Mouse (Mus musculus) CH12.LX (cell line): ENCODE measurements around the gene Ctcf. TPM values are rescaled to one million over a fixed set of nuclear protein-coding genes. Genes with fewer than 3 reads are reported as not detected.

Experiments
- DNase-seq: peaks from one replicate; pipeline ENCODE4 v3.0.0-alpha.2; 2013; ENCODE audit errors: extremely low read depth
- H3K27ac ChIP-seq: 2 replicates; pipeline ENCODE4 v1.5.1; 2012; ENCODE audit warnings: low read depth, mild to moderate bottlenecking, control low read depth, moderate library complexity; ENCODE audit not compliant: insufficient read depth
- H3K27me3 ChIP-seq: replicated peaks from 2 replicates; pipeline ENCODE3; 2012; ENCODE audit warnings: inconsistent platforms
- H3K36me3 ChIP-seq, 2 experiments: replicated peaks in 1 of 2; 2 replicates each; pipeline versions ENCODE3 to v1.6.1; 2012; ENCODE audit warnings: inconsistent platforms in 1 of 2, low read length in 1 of 2, mild to moderate bottlenecking in 1 of 2, mixed read lengths in 1 of 2, moderate library complexity in 1 of 2; ENCODE audit not compliant: control insufficient read depth in 1 of 2, insufficient read depth in 1 of 2
- H3K4me1 ChIP-seq, 2 experiments: 2 replicates each; pipeline ENCODE4 v1.6.1; 2012; ENCODE audit warnings: inconsistent platforms in 1 of 2, moderate library complexity in 1 of 2; ENCODE audit not compliant: insufficient read depth in 2 of 2, control insufficient read depth in 1 of 2
- H3K4me2 ChIP-seq: 2 replicates; pipeline ENCODE4 v1.6.1; 2012; ENCODE audit warnings: low read depth, mild to moderate bottlenecking, control low read depth; ENCODE audit not compliant: poor library complexity, insufficient read depth, severe bottlenecking
- H3K4me3 ChIP-seq, 3 experiments: fragments of 150-350 bp in 1 of 3; sonication (generic) in 1 of 3; replicated peaks in 1 of 3; 2 replicates each; pipeline versions ENCODE3 to v1.5.1; 2011 to 2012; ENCODE audit warnings: low read depth in 2 of 3, low read length in 2 of 3, mild to moderate bottlenecking in 2 of 3, moderate library complexity in 2 of 3, control low read depth in 1 of 3, improper control_type of control experiment in 1 of 3, inconsistent platforms in 1 of 3, mixed read lengths in 1 of 3; ENCODE audit not compliant: poor library complexity in 1 of 3
- H3K79me2 ChIP-seq: replicated peaks from 2 replicates; pipeline ENCODE4 v1.6.1; 2012; ENCODE audit warnings: mild to moderate bottlenecking, moderate library complexity; ENCODE audit not compliant: control insufficient read depth, poor library complexity, insufficient read depth, severe bottlenecking; ENCODE audit errors: extremely low read depth
- H3K9ac ChIP-seq: 2 replicates; pipeline ENCODE4 v1.6.1; 2012; ENCODE audit warnings: low read depth, mild to moderate bottlenecking, control low read depth, moderate library complexity; ENCODE audit not compliant: insufficient read depth
- H3K9me3 ChIP-seq: replicated peaks from 2 replicates; pipeline ENCODE3; 2012; ENCODE audit warnings: low read length, inconsistent platforms, mixed read lengths
- BHLHE40 ChIP-seq: IDR thresholded peaks from 2 replicates; pipeline ENCODE4 v1.6.1; 2011; ENCODE audit warnings: mild to moderate bottlenecking, low read depth, low read length, improper control_type of control experiment
- CHD1 ChIP-seq: IDR thresholded peaks from 2 replicates; pipeline ENCODE4 v1.6.1; 2012; ENCODE audit warnings: low read depth, low read length, improper control_type of control experiment, inconsistent platforms
- CTCF ChIP-seq, 2 experiments: IDR thresholded peaks in 1 of 2; conservative IDR thresholded peaks in 1 of 2; 2 replicates each; pipeline ENCODE4 v1.5.1; 2011 to 2012; ENCODE audit warnings: low read depth in 2 of 2, low read length in 2 of 2, improper control_type of control experiment in 1 of 2, inconsistent platforms in 1 of 2, mild to moderate bottlenecking in 1 of 2, moderate library complexity in 1 of 2
- ELF1 ChIP-seq: IDR thresholded peaks from 2 replicates; pipeline ENCODE4 v1.6.1; 2014; ENCODE audit warnings: low read depth, mild to moderate bottlenecking, inconsistent platforms, low read length, improper control_type of control experiment
- EP300 ChIP-seq: IDR thresholded peaks from 2 replicates; pipeline ENCODE4 v1.6.1; 2011; ENCODE audit warnings: low read length, improper control_type of control experiment
- ETS1 ChIP-seq: conservative IDR thresholded peaks from 2 replicates; pipeline ENCODE4 v1.6.1; 2012; ENCODE audit warnings: low read depth, mild to moderate bottlenecking, inconsistent platforms, low read length, improper control_type of control experiment, moderate library complexity
- GABPA ChIP-seq: IDR thresholded peaks from 2 replicates; pipeline ENCODE4 v1.6.1; 2012; ENCODE audit warnings: low read depth, low read length, improper control_type of control experiment, inconsistent platforms; ENCODE audit not compliant: insufficient replicate concordance
- HCFC1 ChIP-seq: IDR thresholded peaks from 2 replicates; pipeline ENCODE4 v1.6.1; 2012; ENCODE audit warnings: low read depth, mild to moderate bottlenecking, inconsistent platforms, low read length, improper control_type of control experiment
- IRF4 ChIP-seq: IDR thresholded peaks from 2 replicates; pipeline ENCODE4 v1.6.1; 2014; ENCODE audit warnings: low read depth, mild to moderate bottlenecking, inconsistent platforms, low read length, improper control_type of control experiment
- JUN ChIP-seq: IDR thresholded peaks from 2 replicates; pipeline ENCODE4 v1.6.1; 2011; ENCODE audit warnings: low read depth, mild to moderate bottlenecking, low read length, improper control_type of control experiment, moderate library complexity; ENCODE audit not compliant: insufficient read depth
- JUND ChIP-seq: conservative IDR thresholded peaks from 2 replicates; pipeline ENCODE4 v1.6.1; 2011; ENCODE audit warnings: low read depth, low read length, improper control_type of control experiment
- MAX ChIP-seq: IDR thresholded peaks from 2 replicates; pipeline ENCODE4 v1.6.1; 2011; ENCODE audit warnings: low read length, improper control_type of control experiment
- MAZ ChIP-seq: IDR thresholded peaks from 2 replicates; pipeline ENCODE4 v1.6.1; 2012; ENCODE audit warnings: low read depth, mild to moderate bottlenecking, inconsistent platforms, low read length, improper control_type of control experiment, moderate library complexity
- MXI1 ChIP-seq: IDR thresholded peaks from 2 replicates; pipeline ENCODE4 v1.6.1; 2011; ENCODE audit warnings: mild to moderate bottlenecking, low read depth, low read length, improper control_type of control experiment
- MYC ChIP-seq: IDR thresholded peaks from 2 replicates; pipeline ENCODE4 v1.6.1; 2011; ENCODE audit warnings: low read depth, mild to moderate bottlenecking, improper control_type of control experiment, low read length
- PAX5 ChIP-seq: IDR thresholded peaks from 2 replicates; pipeline ENCODE4 v1.6.1; 2012; ENCODE audit warnings: low read length, inconsistent platforms, mixed read lengths
- POLR2A ChIP-seq: IDR thresholded peaks from 2 replicates; pipeline ENCODE4 v1.6.1; 2011; ENCODE audit warnings: low read depth, mild to moderate bottlenecking, improper control_type of control experiment, low read length
- POLR2AphosphoS2 ChIP-seq: IDR thresholded peaks from 2 replicates; pipeline ENCODE4 v1.6.1; 2011; ENCODE audit warnings: low read depth, low read length, improper control_type of control experiment
- RAD21 ChIP-seq: IDR thresholded peaks from 2 replicates; pipeline ENCODE4 v1.6.1; 2011; ENCODE audit warnings: low read depth, mild to moderate bottlenecking, low read length, improper control_type of control experiment, moderate library complexity
- SIN3A ChIP-seq: IDR thresholded peaks from 2 replicates; pipeline ENCODE4 v1.6.1; 2012; ENCODE audit warnings: low read length, improper control_type of control experiment, inconsistent platforms
- TCF12 ChIP-seq: IDR thresholded peaks from 2 replicates; pipeline ENCODE4 v1.6.1; 2014; ENCODE audit warnings: low read depth, mild to moderate bottlenecking, inconsistent platforms, low read length, improper control_type of control experiment
- UBTF ChIP-seq: IDR thresholded peaks from 2 replicates; pipeline ENCODE4 v1.6.1; 2012; ENCODE audit warnings: low read depth, mild to moderate bottlenecking, inconsistent platforms, low read length, improper control_type of control experiment, moderate library complexity
- USF1 ChIP-seq: IDR thresholded peaks from 2 replicates; pipeline ENCODE4 v1.6.1; 2014; ENCODE audit warnings: low read depth, mild to moderate bottlenecking, inconsistent platforms, low read length, improper control_type of control experiment
- ZC3H11A ChIP-seq: IDR thresholded peaks from 2 replicates; pipeline ENCODE4 v1.6.1; 2012; ENCODE audit warnings: low read depth, mild to moderate bottlenecking, inconsistent platforms, low read length, improper control_type of control experiment
- ZKSCAN1 ChIP-seq: IDR thresholded peaks from 2 replicates; pipeline ENCODE4 v1.6.1; 2012; ENCODE audit warnings: low read depth, inconsistent platforms, low read length, improper control_type of control experiment, borderline replicate concordance
- ZMIZ1 ChIP-seq: IDR thresholded peaks from 2 replicates; pipeline ENCODE4 v1.6.1; 2012; ENCODE audit warnings: low read depth, mild to moderate bottlenecking, inconsistent platforms, low read length, improper control_type of control experiment
- ZNF384 ChIP-seq: IDR thresholded peaks from 2 replicates; pipeline ENCODE4 v1.6.1; 2012; ENCODE audit warnings: low read depth, low read length, improper control_type of control experiment, inconsistent platforms
- dilution Hi-C: fragments of 300-500 bp; cut with MboI; formaldehyde crosslinking; loops from 2 replicates; pipeline ENCODE4 v1.14.3; 2020; ENCODE audit warnings: low sequenced_read_pairs; ENCODE audit not compliant: extremely low pct_unique_long_range_greater_than_20kb, extremely low pct_ligation_motif_present
- in situ Hi-C: fragments of 300-500 bp; cut with MboI; formaldehyde crosslinking; loops from 3 replicates; pipeline ENCODE4 v1.14.3; 2019; ENCODE audit warnings: low sequenced_read_pairs, low pct_ligation_motif_present, low pct_unique_long_range_greater_than_20kb, mixed read lengths
- polyA plus RNA-seq: library from polyadenylated mRNA; unstranded; fragments of >175 nt; gene quantifications from 2 replicates; pipeline ENCODE4 v1.2.1, GENCODE M21; 2012; ENCODE audit warnings: low read depth; ENCODE audit not compliant: insufficient read length
- total RNA-seq, 2 experiments: library from RNA; depleted of rRNA; stranded (reverse); fragments of 300-350 nt in 1 of 2; fragments of >200 nt in 1 of 2; gene quantifications; 2 replicates each; pipeline ENCODE4 v1.2.3; 2012 to 2014

Gene Ctcf
- total and polyA plus RNA-seq, 3 experiments = 42.3 to 97.9 (median 52.4) TPM

- Histone ChIP-seq H3K79me2 (peaks cover 4% of the 10 kb centered on the region), H3K36me3 (peaks cover 12 to 20% of the 10 kb centered on the region in 2 experiments), H3K4me2 (peak overlapping the region; percentile 64; the same call in 1 of the 2 replicates), H3K9ac (peak overlapping the region; percentile 75; the same call in 1 of the 2 replicates), H3K9me3 (no peaks in the 10 kb centered on the region), H3K27ac (peak overlapping the region; percentile 53), H3K27me3 (no peaks in the 10 kb centered on the region), H3K4me3 (no peak overlapping the region), H3K4me1 (peaks cover 17 to 80% of the 10 kb centered on the region in 2 experiments)
- in situ Hi-C loops = no loop called here
- dilution Hi-C loops = no loop called here
- no peak for TF ChIP-seq JUN
- TF ChIP-seq RAD21 = no peak
- TF ChIP-seq BHLHE40 = no peak
- no peak for TF ChIP-seq ZC3H11A
- TF ChIP-seq MYC = no peak
- no peak for TF ChIP-seq MAZ
- no peak for TF ChIP-seq HCFC1
- TF ChIP-seq EP300 = no peak
- no peak for TF ChIP-seq SIN3A
- TF ChIP-seq USF1 = no peak
- TF ChIP-seq CTCF (conservative IDR thresholded peaks at IDR 0.05 in 1 of 2, IDR thresholded peaks at IDR 0.05 in 1 of 2; ENCODE audit: low read depth in 2 of 2, low read length in 2 of 2) = no peak
- no peak for TF ChIP-seq ZKSCAN1
- no peak for TF ChIP-seq TCF12
- no peak for TF ChIP-seq MAX
- TF ChIP-seq ZNF384 = no peak
- no peak for TF ChIP-seq ZMIZ1
- TF ChIP-seq GABPA = no peak
- no peak for TF ChIP-seq POLR2A
- no peak for TF ChIP-seq ETS1
- TF ChIP-seq MXI1 = no peak
- no peak for DNase-seq
Observed at GRCm38 (mm10) chr8:105624831-105625230, 11.5 kb upstream of the Ctcf start.

GRCm38 (mm10) chr8:105626086-105626485 lies 10.3 kb upstream of the Ctcf start:
- in situ Hi-C loops = no loop called here
- dilution Hi-C loops = no loop called here

More at GRCm38 (mm10) chr8:105626086-105626485, 10.3 kb upstream of the Ctcf start:
- Histone ChIP-seq H3K4me3 (no peak overlapping the region), H3K79me2 (peaks cover 4% of the 10 kb centered on the region), H3K36me3 (peaks cover 4 to 11% of the 10 kb centered on the region in 2 experiments), H3K9ac (no peak overlapping the region), H3K4me2 (no peak overlapping the region), H3K27me3 (no peaks in the 10 kb centered on the region), H3K4me1 (peaks cover 19 to 91% of the 10 kb centered on the region in 2 experiments), H3K9me3 (no peaks in the 10 kb centered on the region)
- no peak for DNase-seq
- TF ChIP-seq JUND = no peak
- TF ChIP-seq MXI1 = no peak
- TF ChIP-seq USF1 = no peak
- no peak for TF ChIP-seq CHD1
- no peak for TF ChIP-seq GABPA
- no peak for TF ChIP-seq PAX5
- TF ChIP-seq HCFC1 = no peak
- no peak for TF ChIP-seq ETS1
- no peak for TF ChIP-seq CTCF (conservative IDR thresholded peaks at IDR 0.05 in 1 of 2, IDR thresholded peaks at IDR 0.05 in 1 of 2; ENCODE audit: low read depth in 2 of 2, low read length in 2 of 2)
- no peak for TF ChIP-seq UBTF
- TF ChIP-seq ELF1 = no peak
- no peak for TF ChIP-seq ZNF384
- TF ChIP-seq POLR2A = no peak
- no peak for TF ChIP-seq POLR2AphosphoS2
- no peak for TF ChIP-seq IRF4
- TF ChIP-seq ZKSCAN1 = no peak
- TF ChIP-seq MAZ = no peak
- TF ChIP-seq, all 38 proteins: peak for 0
- no peak overlapping the region for H3K27ac ChIP-seq
